Mouse (Mus musculus): ENCODE measurements around the gene Znrf3.

GRCm38 (mm10) chr11:5421506-5422251 is 23.0 kb downstream of the Znrf3 start:
- no peak for TF ChIP-seq GATA1 (IDR thresholded peaks at IDR 0.05; ENCODE audit: borderline replicate concordance, low read length)
- TF ChIP-seq CTCF (IDR thresholded peaks at IDR 0.05; ENCODE audit: low read depth, low read length) = no peak
- no peak for TF ChIP-seq POLR2AphosphoS5 (IDR thresholded peaks at IDR 0.05; ENCODE audit: insufficient replicate concordance, low read depth, low read length)
- no peak for TF ChIP-seq GATA2 (IDR thresholded peaks at IDR 0.05; ENCODE audit: borderline replicate concordance, low read depth, low read length)
- no peak for TF ChIP-seq TAL1 (conservative IDR thresholded peaks at IDR 0.05; ENCODE audit: low read depth, low read length)

Measured in G1E (cell line).